Mouse (Mus musculus): ENCODE measurements around the gene Fcf1. TPM values are rescaled to one million over a fixed set of nuclear protein-coding genes. Genes with fewer than 3 reads are reported as not detected.

Gene Fcf1
- 96.0 and 111 TPM in 2 replicates for total RNA-seq (2021)
- long read RNA-seq, experiment 1, transcript Fcf1-201 (8 exons, 749 nt) = major isoform, 83 of 263 reads
- long read RNA-seq, experiment 1, partial matches to known transcripts = 174 of 263 reads
- long read RNA-seq, experiment 1, other reads (novel, unspliced or antisense) = 5 of 263 reads
- long read RNA-seq, experiment 2, transcript Fcf1-201 (8 exons, 749 nt) = major isoform, 56 of 207 reads
- long read RNA-seq, experiment 2, partial matches to known transcripts = 146 of 207 reads
- long read RNA-seq, experiment 2, other reads (novel, unspliced or antisense) = 4 of 207 reads

GRCm38 (mm10) chr12:84970428-84971096 is at the start of gene Fcf1, which contains the start of gene Arel1:
Gene Fcf1 (plus strand): TSS chr12:84970897.
Gene Arel1 (minus strand): TSS chr12:84970900.
- DNase-seq = peak; percentile 93

DNA sequence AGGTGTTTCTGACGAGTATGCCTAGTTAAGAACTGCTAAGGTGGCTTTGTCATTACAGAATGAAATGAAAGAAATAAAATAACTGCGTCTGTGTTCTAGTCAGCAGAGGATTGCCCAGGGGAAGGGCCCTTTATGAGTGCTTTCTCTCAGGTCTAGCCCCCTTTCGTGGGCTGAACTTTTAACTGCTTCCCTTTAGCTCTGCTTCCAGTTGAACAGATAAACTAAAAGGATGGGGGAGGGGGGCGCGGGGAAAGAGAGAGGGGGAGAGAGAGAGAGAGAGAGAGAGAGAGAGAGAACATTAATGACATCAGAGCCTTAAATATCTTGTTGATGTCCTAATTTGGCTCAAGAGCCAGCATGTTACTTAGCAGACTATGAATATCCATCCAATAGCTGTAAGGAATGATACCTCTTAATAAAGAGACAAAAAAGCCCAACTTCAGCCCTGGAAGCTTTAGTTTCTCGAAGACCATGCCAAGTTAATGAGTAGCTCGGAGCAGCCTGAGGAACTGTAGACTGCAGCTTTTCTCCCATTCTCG is 48.7 kb upstream of the Fcf1 start:
- no peak for DNase-seq

DNA sequence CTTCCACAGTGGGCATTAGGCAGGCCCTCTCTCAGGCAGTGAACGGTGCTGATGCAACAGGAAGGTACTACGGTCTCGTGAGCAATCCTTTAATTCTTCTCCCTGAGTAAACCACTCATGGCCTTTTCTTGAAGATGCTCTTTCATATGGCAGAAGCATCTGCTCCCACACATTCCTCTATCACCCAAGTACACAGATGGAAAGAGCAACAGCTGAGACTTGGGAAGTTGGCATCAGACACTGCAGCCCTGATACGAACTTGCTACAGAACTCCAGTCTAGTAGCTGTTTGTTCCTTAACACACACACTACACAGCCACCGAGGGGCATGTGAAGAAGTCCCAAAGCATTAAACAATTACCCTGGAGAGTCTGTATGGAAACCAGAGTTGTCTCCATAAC is 46.4 kb upstream of the Fcf1 start:
- DNase-seq = no peak

GRCm38 (mm10) chr12:84926542-84926941 is 44.2 kb upstream of the Fcf1 start:
- DNase-seq = no peak

GRCm38 (mm10) chr12:84932210-84932609 is 38.5 kb upstream of the Fcf1 start:
- DNase-seq = no peak

DNA sequence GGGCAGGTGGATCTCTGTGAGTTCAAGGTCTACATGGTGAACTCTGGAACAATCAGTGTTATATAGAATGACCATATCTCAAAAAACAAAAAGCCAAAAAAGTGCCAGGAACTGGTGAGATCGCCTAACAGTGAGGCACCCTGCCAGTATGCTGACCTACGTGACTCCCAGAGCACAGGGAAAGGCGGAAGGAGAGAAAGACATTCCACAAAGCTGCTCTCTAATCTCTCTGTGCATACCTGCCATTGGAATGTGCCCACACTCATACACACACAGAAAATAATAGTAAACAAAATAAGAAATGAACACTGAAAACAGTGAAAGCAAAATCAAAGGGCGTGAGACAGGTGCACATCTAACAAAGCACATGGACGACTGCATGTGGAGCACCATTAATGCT is 35.4 kb upstream of the Fcf1 start:
- no peak for DNase-seq

DNA sequence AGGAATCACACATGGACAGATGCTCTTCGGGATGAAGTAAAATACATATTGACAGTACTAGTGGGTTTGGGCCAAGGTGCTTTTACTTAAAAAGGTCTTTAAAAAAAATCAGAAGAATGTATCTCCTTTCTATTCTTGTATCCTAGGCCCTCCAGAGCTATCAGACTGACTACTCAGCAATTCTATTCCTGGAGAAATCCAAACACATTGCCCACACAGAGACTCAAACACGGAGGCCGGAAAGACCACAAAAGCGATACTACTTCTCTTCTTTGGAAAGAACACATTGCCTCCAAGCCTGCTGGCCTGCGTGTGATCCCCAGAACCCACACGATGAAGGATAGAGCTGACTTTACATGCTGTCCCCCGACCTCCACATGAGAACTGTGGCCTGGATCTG is 31.6 kb upstream of the Fcf1 start:
- DNase-seq = no peak

DNA sequence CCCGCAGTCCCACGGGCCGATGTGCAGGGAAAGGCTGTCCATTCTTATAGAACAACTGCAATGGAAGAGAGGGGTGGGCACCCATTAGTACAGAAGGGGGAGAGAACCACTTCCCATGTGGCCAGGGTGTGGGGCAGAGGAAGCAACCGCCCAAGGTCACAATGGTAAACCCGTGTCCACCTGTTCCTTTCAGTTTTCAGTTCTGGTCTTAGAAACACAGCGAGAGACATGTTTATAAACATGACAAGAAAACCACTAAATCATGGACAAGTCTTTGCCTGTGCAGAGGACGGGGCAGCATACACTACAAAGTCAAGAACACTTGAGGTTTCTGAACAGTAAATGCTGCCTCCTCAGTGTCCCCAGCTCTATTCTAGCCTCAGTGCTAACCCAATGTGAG is 30.4 kb upstream of the Fcf1 start:
- DNase-seq = no peak

DNA sequence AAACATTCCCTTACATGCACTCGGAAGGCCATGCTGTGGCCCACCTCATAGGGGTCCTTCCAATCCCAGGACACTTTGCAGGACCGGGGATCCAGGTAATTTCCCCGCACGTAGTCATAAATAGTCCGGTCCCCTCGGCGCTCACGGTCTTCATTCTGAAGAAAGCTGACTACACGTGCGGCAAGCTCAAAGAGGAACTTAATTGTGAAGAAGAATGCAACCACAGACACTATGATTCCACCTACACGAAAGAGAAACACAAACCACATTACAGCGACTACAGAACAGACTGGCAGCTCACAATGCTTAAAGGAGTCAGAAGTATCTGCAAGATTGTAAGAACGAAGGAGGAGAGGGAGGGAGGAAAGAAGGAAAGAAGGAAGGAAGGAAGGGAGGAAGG is 29.0 kb upstream of the Fcf1 start:
- no peak for DNase-seq

DNA sequence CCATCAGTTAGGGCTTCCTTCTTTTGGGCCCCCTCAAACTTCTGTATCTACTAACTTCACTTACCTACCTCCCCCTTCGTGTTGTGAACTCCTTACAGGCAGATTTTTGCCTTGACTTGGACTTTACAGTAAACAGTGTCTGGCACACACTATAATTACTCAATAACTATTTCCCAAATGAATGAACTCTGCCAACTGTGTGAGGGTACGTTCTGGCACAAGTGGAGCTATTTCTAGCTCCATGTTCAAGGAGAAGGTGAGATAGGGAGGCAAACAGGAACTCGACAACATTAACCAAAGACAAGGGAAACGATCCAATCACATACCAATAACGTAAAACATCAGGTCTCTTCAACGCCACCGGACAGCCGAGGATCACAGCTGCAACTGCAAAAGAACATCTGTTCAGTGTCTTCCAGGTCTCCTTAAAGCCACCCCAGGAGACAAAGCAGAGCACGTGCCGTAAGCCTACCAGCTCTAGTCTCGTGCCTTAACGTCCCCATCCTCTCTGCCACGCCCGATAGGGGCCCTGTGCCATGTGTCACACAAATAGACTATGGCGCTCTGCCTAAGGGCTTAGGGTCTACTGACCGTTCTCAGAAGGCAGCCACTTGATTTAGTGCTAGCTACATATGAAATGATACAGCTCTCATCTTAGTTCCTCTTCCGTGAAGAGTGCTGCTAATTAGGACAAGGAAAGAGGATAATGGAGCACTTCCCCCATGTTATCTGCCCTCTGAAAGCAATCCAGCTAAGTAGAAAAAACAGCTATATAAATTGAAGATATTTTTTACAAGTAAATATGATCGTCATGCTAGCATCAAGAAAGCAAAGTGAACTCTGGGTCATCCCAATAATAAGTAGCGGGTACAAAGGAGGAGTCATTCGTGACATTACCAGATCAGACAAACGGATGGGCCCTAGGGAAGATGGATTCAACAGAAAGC is 27.4 kb upstream of the Fcf1 start:
- DNase-seq = peak; percentile 24

- no peak for DNase-seq
Measured at GRCm38 (mm10) chr12:84944150-84944812, 26.4 kb upstream of the Fcf1 start.

- no peak for DNase-seq
Measured at GRCm38 (mm10) chr12:84944813-84945553, 25.7 kb upstream of the Fcf1 start.

DNA sequence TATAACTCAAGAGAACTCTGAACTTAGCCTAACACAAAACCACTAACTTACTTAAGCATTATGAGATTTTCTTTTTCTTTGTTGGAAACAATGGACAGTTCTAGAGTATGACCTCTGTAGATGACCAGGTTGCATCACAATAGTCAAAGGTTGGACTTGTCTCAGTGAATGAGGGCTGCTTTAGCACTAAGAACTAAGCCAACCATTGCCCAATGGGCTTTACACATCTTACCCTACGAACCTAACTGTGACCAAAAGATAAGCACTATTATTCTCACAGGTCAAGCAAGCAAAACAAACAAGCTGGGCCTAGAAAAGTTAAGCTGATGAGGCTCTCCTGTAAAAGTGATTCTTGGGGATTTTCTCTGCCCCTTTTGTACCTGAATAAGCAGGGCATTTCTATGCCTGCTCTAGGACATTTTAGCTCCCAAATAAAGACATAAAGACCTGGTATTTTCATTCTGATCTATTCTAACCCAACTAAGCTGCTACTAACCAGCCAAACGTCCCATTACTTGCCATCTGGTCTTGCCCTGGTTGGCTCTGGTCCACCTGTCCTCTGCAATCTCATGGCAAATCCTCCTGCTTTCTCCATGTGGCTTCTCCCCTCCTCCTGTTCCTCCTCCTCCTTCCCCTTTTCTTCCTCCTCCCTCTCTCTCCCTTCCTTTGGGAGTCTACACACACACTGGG is 22.7 kb upstream of the Fcf1 start:
- DNase-seq = no peak

- DNase-seq = no peak
Measured at GRCm38 (mm10) chr12:84948584-84949285, 22.0 kb upstream of the Fcf1 start.

- DNase-seq = no peak
Measured at GRCm38 (mm10) chr12:84950763-84951162, 19.9 kb upstream of the Fcf1 start.

DNA sequence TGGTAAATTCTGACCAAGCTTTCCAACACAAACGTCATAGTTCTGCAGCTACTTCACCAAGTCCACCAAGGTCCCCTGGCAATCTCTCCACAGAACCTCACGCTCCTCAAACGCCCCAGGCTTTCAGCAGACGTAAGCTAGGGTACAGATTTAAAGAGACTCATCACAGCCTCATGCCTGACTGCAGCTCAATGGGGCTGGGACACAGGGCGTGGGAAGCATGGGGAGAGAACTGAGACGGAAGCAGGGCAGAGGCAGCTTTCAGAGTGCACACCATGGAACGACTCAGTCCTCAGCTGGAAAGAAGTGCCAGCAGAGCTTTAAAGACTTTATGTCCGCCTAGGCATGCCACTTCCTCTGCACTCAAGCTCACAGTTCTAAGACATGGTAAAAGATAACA is 19.2 kb upstream of the Fcf1 start:
- DNase-seq = no peak

- no peak for DNase-seq
Measured at GRCm38 (mm10) chr12:84952351-84952750, 18.3 kb upstream of the Fcf1 start.

DNA sequence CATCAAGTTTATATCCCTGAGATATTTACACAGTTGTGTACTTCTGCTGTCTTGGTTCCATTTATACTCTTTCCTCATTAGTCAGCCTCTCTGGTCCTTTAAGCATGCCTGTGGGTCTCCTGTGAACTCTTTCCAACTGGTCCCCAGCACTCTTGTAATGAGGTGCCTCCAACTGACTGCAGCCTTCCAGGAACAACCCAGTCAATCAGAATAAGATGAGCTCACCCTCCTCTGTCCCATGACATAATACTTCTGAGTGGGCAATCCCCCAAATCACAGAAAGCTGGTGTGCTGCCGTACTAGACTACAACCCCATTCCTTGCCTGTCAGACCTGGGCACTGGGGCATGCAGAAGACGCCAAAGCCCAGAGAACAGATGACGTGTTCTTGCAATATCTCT is 14.4 kb upstream of the Fcf1 start:
- no peak for DNase-seq

GRCm38 (mm10) chr12:84958794-84959356 is 11.8 kb upstream of the Fcf1 start:
- no peak for DNase-seq

DNA sequence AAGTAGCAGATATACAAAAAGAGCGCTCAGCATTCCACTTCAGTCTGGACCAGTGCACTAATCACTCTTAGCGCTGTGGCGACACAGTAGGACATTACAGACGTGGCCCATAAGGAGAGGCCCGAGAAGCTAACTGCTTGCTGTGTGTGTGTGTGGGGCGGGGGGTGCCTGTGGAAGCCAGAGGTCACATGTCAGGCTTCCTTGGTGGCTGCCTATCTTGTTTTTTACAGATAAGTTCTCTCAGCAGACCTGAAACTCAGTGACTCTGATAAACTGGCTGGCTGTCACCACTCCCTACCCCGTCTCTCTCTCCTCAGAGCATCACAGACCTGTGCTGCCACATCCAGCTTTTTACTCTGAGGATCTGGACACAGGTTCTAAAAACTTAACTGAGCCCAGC is 8.1 kb upstream of the Fcf1 start:
- no peak for DNase-seq
